Mouse (Mus musculus) right cerebral cortex, postnatal 14 days (tissue): Measurements from ENCODE around the gene Elp4.

ENCODE experiments used
- DNase-seq: peaks from one replicate; pipeline ENCODE4 v3.0.0; 2022

Gene Elp4

DNA sequence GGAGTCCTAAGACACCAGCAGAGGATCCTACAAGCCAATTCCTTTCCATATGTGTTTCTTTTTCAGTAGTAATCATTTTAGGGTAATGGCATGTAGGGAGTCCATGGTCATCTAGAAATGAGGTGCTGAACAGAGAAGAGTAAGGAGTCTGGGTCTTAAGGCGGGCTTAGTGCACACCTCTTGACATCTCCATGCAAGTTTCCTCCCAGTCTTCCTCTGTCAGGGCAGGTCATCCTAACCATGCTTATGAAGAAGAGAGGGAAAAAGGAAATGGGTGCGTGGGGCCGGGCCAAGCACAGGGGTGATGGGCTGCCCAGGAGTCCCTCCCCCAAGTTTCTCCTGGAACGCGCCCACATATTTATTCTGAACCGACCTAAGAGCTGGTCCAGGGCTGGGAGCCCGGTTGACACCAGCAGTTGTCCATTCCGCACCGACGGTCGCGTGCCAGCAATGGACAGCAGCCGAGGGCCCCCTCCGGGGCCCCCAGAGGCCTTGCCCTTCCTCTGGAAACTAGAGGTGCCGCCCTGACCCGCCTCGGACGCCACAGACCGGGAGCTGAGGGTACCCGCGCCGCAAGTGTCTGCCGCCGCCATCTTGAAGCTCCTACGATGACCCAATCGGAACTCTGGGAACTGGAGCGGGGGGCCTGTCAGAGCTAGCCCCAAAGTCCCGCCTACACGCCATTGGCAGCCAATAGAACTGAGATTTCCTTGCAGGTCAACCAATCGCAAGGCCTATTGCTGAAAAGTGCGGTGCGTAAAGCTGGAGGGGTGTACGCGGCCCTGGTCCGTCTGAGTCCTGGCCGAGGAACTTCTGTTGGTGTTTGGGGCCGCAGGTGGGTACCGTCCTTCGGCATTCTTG is at the start of gene Elp4, which contains the start of gene Immp1l:
Gene Elp4, minus strand, starts transcription at position 669 of the 861 bp plus-strand sequence.
Gene Immp1l, plus strand, starts transcription at position 743 of the 861 bp plus-strand sequence.
- peak; percentile 95 for DNase-seq

DNA sequence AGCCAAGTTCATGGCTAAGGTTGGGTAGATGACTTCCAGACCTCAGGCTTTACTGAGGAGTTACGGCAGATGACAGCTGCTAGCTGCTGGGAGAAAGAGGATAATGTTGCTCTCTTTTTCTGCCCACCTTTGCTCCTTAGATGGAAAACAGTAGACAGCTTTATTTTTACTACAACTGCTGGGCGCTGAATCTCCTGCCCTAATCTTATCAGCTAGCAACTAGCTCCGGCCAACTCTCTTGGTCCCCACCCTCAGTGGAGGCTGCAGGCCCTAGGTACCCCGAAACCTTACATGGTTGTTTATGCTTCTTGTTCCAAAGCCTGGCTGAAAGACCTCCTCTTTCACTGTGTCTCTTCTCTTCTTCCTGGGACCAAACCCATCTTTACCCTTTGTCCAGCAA is 49.5 kb upstream of the Elp4 start:
- no peak for DNase-seq

DNA sequence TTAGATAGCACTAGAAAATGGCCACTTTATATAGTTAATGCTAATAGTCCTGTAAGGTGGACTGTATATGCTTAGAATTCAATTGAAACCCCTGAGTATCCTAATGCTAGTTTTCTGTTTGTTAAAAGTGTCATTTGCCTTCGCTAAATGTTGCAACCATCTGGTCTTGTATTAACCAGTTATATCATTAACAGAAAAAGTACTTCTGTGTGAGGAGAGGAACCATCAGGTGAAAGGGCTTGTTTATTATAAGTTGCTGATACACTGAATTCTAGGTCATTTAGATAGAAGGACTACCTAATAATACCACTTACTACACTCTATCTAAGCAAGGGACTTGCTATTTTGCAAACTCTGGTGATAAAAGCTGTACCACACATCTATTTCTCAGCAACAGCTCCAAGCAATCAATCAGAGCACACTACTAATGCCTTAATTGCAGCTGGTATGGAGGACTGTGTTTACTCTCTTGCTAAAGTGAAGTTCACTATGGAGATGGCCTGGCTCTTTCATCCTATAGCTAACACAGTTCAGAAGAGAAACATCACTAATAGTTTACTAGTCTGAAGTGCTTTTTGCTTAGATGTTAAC is 47.1 kb upstream of the Elp4 start:
- DNase-seq = no peak

DNA sequence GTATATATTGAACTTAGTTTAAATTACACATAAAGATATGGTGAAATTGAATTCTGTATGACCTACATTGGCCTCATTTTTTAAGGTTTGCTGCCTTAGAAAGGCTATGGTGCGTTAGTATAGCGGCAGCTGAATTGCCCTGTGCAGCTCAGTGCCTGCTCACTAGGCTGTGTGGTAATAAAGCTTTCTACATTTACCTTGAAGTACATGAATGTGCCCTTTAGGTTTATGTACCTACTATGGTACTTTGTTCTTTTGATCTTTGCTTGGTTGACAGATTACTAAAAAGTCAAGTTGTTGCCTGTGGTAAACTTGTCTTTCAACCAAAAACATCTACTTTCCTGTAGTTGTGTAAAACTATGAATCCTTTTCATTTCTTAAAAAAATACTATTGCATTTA is 45.8 kb upstream of the Elp4 start:
- DNase-seq = no peak

DNA sequence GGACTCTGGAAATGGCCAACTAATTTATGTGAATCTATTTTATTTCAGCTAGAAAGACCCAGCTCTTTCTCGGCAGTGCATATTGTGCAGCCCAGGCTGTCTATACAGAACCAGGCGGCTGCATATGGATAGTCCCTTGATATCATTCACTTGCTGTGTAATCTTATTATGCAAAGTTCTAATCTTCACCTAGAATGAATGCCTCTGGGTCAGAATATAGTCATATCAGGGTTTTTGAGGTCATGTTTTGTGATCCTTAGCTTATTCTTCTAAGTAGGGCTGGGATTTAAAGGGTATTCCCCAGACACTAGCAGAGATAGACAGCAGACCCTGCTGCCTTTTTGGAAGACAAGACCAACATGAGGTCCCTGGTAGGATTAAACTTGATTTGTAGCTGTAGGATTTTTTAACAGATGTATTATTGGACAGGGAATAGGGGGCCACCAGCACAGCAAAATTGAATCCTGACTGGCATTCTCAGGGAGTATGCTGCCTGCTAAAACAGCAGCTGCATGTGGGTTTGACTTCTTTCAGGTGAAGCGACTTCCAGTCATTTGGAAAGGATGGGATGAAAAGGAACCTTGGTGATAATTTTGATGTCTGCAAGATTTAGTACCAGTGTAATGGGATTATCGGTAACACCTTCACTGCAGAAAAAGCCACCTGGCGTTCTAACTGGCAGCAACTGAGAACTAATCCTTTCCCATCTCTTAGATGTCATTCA is 13.4 kb upstream of the Elp4 start:
- no peak for DNase-seq

DNA sequence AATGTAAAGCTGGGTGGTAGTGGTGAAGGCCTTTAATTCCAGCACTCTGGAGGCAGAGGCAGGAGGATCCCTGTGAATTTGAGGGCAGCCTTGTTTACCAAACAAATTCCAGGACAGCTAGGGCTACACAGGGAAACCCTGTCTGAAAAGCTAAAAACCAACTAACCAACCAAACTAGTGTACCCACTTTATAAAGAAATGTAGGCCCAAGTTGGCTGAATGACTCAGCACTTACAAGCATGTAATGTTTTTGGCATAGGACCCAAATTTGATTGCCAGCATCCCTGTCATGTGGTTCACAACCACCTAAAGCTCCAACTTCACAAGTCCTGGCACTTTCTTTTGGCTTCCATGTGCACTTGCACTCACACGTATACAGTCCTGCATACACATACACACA is 12.3 kb upstream of the Elp4 start:
- no peak for DNase-seq

DNA sequence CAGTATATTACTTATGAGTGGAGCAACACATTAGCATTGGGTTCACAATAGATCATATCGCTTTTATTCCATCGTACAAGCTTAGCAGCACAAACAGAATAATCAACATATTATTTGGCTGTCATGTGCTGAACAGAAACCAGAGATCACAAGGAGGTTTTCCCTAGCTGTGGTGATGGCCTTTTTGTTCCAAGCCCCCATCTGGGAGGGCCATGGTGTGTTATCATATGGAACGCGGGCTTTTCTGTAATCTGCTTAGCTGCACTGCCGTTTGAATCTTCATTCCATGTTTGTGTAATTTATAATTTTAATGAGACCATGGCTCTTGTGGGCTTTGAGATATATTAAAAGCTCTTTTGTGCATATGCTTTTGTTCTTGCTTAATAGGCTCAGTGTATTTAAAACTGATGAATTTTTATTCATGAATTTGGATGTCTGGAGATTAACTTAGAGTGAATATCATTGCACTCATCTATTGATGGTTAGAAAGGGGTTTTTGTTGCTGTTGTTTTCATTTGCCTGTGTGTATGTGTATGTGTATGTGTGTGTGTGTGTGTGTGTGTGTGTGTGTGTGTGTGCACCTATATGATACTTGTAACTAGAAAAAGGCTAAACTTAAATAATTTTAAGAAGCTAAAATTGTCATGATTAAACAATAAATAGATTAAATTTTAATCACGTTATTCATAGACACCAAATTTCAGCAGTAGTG is 9.4 kb upstream of the Elp4 start:
- DNase-seq = no peak

DNA sequence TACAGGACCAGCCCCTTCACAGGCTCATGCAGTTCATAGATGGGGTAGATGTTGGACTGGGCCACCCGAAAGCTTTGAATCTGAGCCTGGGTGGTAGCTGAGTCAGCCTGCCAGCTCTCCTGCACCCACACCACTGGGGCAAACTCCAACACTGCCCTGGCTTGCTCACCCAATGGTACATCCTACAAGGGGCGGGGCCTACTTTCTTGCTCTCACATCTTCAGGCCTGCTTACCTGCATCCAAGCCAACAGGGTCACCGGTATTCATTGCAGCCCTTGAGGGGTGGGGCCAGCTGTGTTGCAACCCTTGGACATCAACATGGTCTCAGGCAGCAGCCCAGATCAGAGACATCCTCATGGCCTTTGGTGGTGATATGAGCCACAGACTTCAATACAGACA is 6.2 kb upstream of the Elp4 start:
- DNase-seq = no peak

DNA sequence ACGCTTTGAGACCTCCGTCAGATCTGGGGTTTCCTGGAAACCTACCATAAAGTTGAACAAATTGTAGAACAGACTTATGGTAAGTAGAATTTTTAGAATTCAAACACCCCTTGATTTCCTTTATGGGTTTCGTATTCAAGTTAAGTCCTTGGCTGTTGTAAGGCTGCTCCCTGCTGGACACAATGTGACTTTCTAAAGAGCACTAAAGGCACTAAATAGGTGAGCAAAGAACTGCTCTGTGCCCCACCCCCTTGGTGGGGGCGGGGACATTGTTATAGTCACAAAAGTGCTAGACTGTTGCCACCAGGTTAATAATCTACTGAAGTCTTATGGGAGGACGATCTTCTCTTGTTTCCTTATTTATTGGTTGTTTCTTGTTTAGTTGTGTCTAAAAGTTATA is 4.0 kb upstream of the Elp4 start:
- no peak for DNase-seq

DNA sequence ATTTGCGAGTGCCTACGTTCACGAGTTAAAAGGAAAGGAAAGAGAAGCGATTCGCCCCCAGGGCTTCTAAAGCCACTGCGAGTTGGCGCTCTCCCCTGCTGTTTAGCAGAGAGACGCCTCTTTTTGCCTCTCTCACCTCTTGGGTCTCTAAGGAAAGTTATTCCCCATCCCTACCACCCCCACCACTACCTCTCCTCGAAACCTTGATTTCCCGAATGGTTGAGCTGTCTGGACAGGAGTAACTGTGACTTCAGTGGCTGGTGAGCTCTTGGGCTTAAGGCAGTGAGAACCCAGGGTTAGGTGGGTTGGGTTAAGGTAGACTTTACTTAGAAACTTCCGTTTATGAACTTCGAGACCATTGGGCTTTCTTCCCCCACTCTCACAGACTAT is 388 bp upstream of the Elp4 start:
- no peak for DNase-seq

DNA sequence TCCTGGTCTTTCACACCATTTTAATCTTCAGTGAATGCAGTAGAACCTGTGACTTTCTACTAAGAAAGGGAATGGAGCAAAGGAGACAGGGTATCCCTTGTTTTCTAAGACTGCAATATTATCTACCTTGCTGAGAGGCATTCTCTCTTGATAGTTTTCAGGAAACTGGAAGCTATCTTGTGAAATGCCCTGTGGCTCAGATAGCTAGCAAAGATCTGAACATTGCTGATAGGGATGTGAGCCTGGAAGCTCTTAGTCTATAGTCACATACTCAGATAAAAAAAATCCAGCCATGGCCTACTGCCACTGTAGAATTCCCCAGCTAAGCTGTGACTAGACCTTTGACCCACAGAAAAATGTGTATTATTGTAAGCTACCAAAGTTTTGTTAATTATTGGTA is 13.5 kb downstream of the Elp4 start:
- DNase-seq = no peak

DNA sequence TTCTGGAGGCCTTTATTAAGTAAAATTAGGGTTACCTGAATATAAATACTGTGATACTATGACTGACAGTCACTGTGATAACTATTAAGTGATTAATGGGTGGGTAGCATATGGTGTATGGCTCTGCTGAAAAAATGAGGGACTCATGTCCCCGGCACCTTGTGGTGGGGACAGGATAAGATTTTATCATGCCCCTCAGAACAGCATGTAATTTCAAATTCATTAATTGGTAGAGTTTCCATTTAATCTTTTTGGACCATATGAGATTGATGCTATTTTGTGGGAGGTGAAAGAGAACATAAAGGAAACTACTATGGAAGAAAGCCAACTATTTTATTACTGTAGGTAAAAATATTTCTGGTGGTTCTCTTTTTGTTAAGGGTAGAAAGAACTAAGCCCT is 31.0 kb downstream of the Elp4 start:
- no peak for DNase-seq

DNA sequence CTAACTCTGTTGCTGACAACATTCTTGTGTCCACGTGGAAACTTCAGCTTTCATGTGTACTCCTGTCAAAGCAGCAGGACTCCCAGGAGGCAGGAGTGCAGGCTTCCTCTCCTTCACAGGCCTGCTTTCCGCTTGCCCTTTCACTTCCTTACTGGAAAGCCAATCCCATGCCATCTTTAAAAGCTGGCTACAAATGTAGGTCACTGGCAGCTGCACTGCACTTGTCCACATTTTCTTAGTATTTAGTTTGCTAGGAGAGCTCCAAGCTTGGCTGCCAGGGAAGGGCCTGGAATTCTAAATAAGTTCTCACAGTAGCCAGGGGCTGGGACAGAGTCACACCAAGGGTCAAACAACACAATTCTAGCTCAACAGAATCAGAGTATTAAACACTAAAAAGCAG is 49.6 kb downstream of the Elp4 start:
- DNase-seq = peak; percentile 5

DNA sequence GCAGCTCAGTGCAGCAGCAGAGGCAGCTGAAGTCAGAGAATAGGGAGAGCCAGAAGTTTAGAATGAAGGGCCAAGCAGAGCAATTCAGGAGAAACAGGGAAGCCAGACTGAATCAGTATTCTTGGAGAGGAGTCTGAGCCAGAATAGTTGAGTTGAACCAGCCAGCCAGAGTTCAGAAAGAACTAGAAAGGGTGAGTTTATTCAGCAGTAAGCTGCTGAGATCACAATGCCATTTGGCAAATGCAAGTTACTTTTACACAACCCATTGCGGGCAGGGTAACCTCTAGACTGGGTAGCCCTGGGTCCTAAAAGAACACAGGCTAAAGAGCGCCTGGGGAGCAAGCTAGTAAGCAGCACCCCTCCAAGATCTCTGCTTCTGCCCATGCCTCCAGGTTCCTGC is 51.4 kb downstream of the Elp4 start:
- DNase-seq = no peak

DNA sequence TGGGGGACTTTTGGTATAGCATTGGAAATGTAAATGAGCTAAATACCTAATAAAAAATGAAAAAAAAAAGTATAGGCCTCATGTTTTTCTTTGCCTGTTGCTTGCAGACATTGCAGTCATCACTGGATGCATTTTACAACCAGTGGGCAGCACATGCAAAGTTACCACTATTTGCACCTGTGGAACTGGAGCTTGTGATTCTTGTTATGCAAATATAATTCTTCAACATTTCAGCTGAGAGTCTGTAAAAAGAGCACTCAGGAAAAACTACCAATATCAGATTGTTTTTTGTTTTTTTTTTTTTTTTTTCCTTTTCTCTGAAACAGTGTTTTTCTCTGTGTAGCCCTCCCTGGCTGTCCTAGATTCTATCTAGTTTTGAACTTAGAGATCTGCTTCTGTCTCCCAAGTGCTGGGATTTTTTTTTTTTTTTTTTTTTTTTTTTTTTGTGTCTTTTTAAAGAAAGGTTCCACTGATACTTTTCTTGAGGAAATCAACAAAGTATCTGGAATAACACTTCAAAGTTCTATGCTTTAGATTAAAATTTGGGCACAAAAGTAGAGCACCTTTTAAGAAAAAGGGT is 52.6 kb downstream of the Elp4 start:
- no peak for DNase-seq

DNA sequence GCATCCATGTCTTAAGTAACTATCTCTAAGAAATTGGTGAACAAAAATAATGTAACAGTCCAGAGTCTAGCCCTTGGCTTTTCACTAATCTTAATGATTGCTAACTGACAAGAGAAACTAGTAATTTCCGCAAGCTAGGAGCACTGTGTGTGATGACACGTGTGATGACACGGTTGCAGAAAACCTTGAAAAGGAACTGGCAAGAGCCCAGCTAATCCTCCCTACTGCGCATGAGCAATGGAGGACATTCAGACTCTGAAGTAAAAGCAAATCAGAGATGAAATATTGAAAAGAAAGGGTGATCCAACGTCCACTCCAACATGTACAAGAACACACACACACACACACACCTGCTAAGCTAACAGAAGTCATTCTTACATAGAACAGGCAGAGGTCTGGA is 61.2 kb downstream of the Elp4 start:
- no peak for DNase-seq

DNA sequence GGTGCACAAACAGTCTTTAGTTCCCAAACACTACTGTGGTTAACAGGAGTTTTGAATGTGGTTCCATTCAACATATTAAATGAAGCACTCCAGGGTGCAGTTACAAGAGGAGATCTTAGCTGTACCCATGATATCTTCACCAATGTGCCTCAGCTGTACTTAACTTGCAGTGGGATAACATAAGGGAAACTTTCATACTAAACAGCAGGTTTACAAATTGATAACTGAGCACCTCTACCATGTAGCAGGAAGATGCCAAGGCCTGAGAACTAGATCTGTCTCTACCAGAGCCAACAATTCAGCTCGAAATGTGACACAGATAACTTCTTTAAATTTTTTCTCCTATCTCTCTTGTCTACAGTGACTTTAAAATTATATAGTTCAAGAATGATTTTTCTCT is 86.4 kb downstream of the Elp4 start:
- DNase-seq = no peak

DNA sequence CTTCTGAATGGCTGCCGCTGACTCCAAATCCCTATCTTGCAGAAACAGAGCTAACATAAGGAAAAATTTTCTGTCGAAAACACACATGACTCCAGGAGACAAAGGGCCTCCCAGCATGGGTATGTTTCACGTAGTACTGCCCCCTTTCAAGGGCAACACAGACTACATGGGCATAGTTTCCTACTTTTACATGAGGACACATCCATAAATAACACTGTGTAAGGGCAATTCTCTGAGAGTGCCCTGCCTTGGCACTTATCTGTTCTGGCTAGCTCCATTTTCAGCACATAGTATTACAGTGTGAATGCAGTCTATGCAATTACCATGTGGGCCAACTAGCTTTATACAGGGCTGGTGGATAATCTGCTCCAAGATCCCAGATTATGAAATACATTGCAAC is 89.2 kb downstream of the Elp4 start:
- no peak for DNase-seq

DNA sequence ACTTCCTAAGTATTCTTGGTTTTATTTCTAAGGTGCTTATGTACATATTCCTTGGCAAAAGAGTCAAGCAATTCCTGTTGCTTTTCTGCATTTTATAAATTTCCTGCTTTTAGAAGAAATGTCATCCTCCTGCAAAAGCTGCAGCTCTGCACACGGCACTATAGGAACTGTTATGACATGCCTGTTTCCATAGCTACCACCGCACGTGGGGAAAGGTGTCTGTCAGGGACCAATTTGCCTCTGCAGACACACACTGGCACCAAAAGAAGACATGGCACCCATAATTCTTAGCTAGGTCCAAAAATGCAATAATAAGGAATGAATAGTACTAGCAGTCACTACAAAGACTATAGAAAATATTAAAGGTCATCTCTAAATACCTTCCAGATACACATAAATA is 91.3 kb downstream of the Elp4 start:
- DNase-seq = no peak

DNA sequence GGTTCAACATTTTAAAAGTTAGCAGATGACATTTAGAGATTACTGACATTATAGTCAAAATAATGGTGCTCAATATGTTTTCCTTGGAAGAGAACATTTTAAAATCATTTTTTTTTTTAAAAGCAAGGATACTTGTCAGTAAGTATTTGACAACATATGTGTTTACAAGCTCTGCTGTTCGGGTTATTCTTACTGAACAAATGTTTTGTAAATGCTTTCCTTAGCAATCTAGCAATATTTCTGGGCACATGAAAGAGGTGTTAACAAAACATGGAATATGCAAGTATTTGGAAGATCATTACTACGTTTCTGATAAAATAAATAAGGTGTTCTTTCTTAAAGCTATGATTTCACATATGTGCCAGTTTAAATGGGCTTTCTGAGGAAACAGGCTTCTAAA is 94.1 kb downstream of the Elp4 start:
- no peak for DNase-seq

DNA sequence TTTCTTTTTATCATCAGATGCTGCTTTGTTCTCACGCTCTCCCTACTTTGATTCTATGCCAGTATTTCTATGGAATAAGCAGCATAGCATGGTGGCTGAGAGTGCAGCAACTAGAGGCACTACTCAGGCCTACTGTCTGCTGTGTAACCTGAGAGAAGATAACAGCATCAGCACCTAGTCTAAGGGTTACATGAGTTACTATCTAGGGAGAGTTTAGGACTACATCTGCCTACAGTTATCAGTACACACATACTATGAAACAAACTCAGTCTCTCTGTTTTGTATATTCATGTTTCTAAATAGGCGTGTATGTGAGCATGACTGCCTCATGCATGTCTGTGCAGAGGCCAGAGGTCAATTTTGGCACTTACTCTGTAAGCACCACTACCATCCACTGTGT is 97.8 kb downstream of the Elp4 start:
- DNase-seq = no peak

DNA sequence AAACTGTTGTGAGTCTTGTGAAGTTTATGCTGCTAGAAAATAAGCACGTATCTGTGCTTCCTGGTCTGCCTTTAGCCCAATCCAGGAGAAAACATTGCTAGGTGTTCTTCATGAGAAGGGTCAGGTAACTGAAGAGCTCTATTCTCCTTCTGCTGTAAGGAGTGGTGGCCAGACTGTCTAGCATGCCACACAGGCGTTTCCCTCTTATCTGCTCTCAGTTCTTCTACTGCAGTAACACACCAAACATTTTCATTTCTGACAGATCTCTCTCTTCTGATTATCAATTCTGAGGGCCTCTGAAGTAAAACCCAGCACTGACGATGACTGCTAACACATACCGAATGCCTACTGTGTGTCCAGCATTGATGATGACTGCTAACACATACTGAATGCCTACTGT is 98.3 kb downstream of the Elp4 start:
- no peak for DNase-seq

DNA sequence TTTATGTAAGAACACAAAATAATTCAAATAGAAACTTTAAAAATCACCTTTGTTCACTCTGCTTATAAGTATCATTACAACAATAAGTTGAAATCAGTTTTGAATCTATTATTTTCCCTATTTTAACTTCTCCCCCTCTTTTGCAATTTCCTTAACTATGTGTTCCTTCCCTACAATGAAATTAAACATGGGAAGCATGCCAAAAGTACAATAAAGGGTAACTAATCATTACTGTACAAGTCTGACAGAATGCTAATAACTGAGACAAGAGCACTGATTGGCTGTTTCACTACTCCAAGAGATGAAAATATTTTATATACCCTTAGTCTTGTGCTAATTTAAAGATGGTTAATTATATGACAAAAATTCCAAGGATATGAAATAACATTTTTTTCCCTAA is 99.2 kb downstream of the Elp4 start:
- DNase-seq = no peak
